Mouse (Mus musculus) intestine, postnatal 0 days (tissue): Measurements from ENCODE around the gene Zan. TPM values are rescaled to one million over a fixed set of nuclear protein-coding genes. Genes with fewer than 3 reads are reported as not detected.
A peak's percentile ranks its signal among the peaks of the same experiment; 100 is the strongest.

Experiments
- ATAC-seq: fragments of 200-750 bp; cut with Nextera tagmentation; 2 replicates; pipeline ENCODE4 v1.8.0; 2017; ENCODE audit warnings: mild to moderate bottlenecking, moderate TSS enrichment, moderate library complexity
- H3K27ac ChIP-seq: fragments of 300-500 bp; sonication (generic); 2 replicates; pipeline ENCODE4 v1.5.1; 2014; ENCODE audit warnings: mild to moderate bottlenecking, low read depth, low read length, moderate library complexity
- H3K27me3 ChIP-seq: fragments of 300-500 bp; sonication (generic); replicated peaks from 2 replicates; pipeline ENCODE4 v1.6.1; 2014; ENCODE audit warnings: low read length, mixed read lengths; ENCODE audit not compliant: control insufficient read depth, insufficient read depth
- H3K36me3 ChIP-seq: fragments of 300-500 bp; sonication (generic); 2 replicates; pipeline ENCODE4 v1.6.1; 2014; ENCODE audit warnings: mild to moderate bottlenecking, moderate library complexity; ENCODE audit not compliant: control insufficient read depth, insufficient read depth
- H3K4me1 ChIP-seq: fragments of 300-500 bp; sonication (generic); replicated peaks from 2 replicates; pipeline ENCODE4 v1.6.1; 2014; ENCODE audit warnings: antibody characterized with exemption, low read length, mixed read lengths; ENCODE audit not compliant: control insufficient read depth, insufficient read depth
- H3K4me2 ChIP-seq: fragments of 300-500 bp; sonication (generic); replicated peaks from 2 replicates; pipeline ENCODE4 v1.6.1; 2014; ENCODE audit warnings: low read depth, mild to moderate bottlenecking, moderate library complexity
- H3K4me3 ChIP-seq: fragments of 300-500 bp; sonication (generic); 2 replicates; pipeline ENCODE4 v1.5.1; 2014; ENCODE audit warnings: low read depth, low read length
- H3K9ac ChIP-seq: fragments of 300-500 bp; sonication (generic); 2 replicates; pipeline ENCODE4 v1.6.1; 2014; ENCODE audit warnings: mild to moderate bottlenecking, low read depth, low read length
- H3K9me3 ChIP-seq: fragments of 300-500 bp; sonication (generic); 2 replicates; pipeline ENCODE4 v1.6.1; 2016; ENCODE audit warnings: mixed run types; ENCODE audit not compliant: control insufficient read depth
- CTCF ChIP-seq: sonication (generic); IDR thresholded peaks from 2 replicates; pipeline ENCODE4 v1.5.1; 2016; ENCODE audit warnings: low read depth, mild to moderate bottlenecking, control low read depth, antibody characterized with exemption, moderate library complexity
- WGBS: fragments of 180-500 bp; shearing (Covaris S2); extraction: QIAGEN DNeasy Blood & Tissue Kit; methylation state at CpG from one replicate; pipeline ENCODE4 v1.1.7; 2014; 5-methylcytosine and 5-hydroxymethylcytosine counted together
- polyA plus RNA-seq: library from polyadenylated mRNA; unstranded; fragments of >200 nt; fragmentation: Nextera tagmentation; extraction: Ambion mirVana; gene quantifications from 2 replicates; pipeline ENCODE4 v1.2.1, GENCODE M21; 2015

The Zan gene
- polyA plus RNA-seq, 1 experiment from 2014 or later: 0.35 TPM

- Histone ChIP-seq H3K27me3 (no peaks in the 10 kb centered on the region), H3K27ac (no peak overlapping the region), H3K4me3 (no peak overlapping the region), H3K9ac (no peak overlapping the region), H3K9me3 (no peaks in the 10 kb centered on the region), H3K4me2 (no peak overlapping the region), H3K4me1 (no peaks in the 10 kb centered on the region), H3K36me3 (no peaks in the 10 kb centered on the region)
- no peak for TF ChIP-seq CTCF
- 93% methylated on average over 6 of the region's 6 CpGs for WGBS
- ATAC-seq: no peak
Observed at GRCm38 (mm10) chr5:137466946-137467345, 9.9 kb downstream of the Zan start.

GRCm38 (mm10) chr5:137465049-137465448 lies 11.8 kb downstream of the Zan start:
- no peak overlapping the region for H3K9ac ChIP-seq
- no peak overlapping the region for H3K27ac ChIP-seq
- 59% methylated on average over 3 of the region's 3 CpGs for WGBS
- no peak for ATAC-seq
- peak; percentile 66 for TF ChIP-seq CTCF
- no peaks in the 10 kb centered on the region for H3K4me1 ChIP-seq
- H3K9me3 ChIP-seq: no peaks in the 10 kb centered on the region
- H3K27me3 ChIP-seq: no peaks in the 10 kb centered on the region
- no peaks in the 10 kb centered on the region for H3K36me3 ChIP-seq
- H3K4me3 ChIP-seq: no peak overlapping the region
- no peak overlapping the region for H3K4me2 ChIP-seq

- H3K27me3 ChIP-seq: no peaks in the 10 kb centered on the region
- no peak overlapping the region for H3K27ac ChIP-seq
- no peaks in the 10 kb centered on the region for H3K4me1 ChIP-seq
- H3K36me3 ChIP-seq: no peaks in the 10 kb centered on the region
- H3K4me2 ChIP-seq: no peak overlapping the region
- no peak overlapping the region for H3K4me3 ChIP-seq
- no peaks in the 10 kb centered on the region for H3K9me3 ChIP-seq
- TF ChIP-seq CTCF: peak; percentile 71
- no peak overlapping the region for H3K9ac ChIP-seq
- ATAC-seq: peak; percentile 97
- WGBS: 24% methylated on average over 7 of the region's 7 CpGs
Observed at GRCm38 (mm10) chr5:137455866-137456591, 20.8 kb downstream of the Zan start.

GRCm38 (mm10) chr5:137455206-137455605 lies 21.7 kb downstream of the Zan start:
- 76% methylated on average over 6 of the region's 6 CpGs for WGBS

GRCm38 (mm10) chr5:137445536-137445935 lies 31.3 kb downstream of the Zan start:
- Histone ChIP-seq H3K9me3 (no peaks in the 10 kb centered on the region), H3K27ac (no peak overlapping the region), H3K27me3 (no peaks in the 10 kb centered on the region), H3K9ac (no peak overlapping the region), H3K4me3 (no peak overlapping the region), H3K4me1 (no peaks in the 10 kb centered on the region), H3K36me3 (peaks cover 3% of the 10 kb centered on the region; the same call in 1 of the 2 replicates), H3K4me2 (no peak overlapping the region)
- no peak for ATAC-seq
- TF ChIP-seq CTCF: no peak

More at GRCm38 (mm10) chr5:137455206-137455605, 21.7 kb downstream of the Zan start:
- Histone ChIP-seq H3K4me3 (no peak overlapping the region), H3K36me3 (no peaks in the 10 kb centered on the region; the same call in 1 of the 2 replicates), H3K27ac (no peak overlapping the region), H3K9ac (no peak overlapping the region), H3K9me3 (no peaks in the 10 kb centered on the region), H3K27me3 (no peaks in the 10 kb centered on the region), H3K4me2 (no peak overlapping the region), H3K4me1 (no peaks in the 10 kb centered on the region)
- no peak for ATAC-seq
- no peak for TF ChIP-seq CTCF

- no peaks in the 10 kb centered on the region for H3K9me3 ChIP-seq
- H3K4me2 ChIP-seq: no peak overlapping the region
- WGBS: 72% methylated on average over 11 of the region's 11 CpGs
- ATAC-seq: no peak
- no peaks in the 10 kb centered on the region for H3K4me1 ChIP-seq
- no peaks in the 10 kb centered on the region for H3K27me3 ChIP-seq
- H3K27ac ChIP-seq: no peak overlapping the region
- no peak overlapping the region for H3K4me3 ChIP-seq
- no peak for TF ChIP-seq CTCF
- no peak overlapping the region for H3K9ac ChIP-seq
- peaks cover 3% of the 10 kb centered on the region; the same call in 1 of the 2 replicates for H3K36me3 ChIP-seq
Observed at GRCm38 (mm10) chr5:137440216-137440855, 36.5 kb downstream of the Zan start.
